Mouse (Mus musculus) embryonic fibroblast, embryonic 13.5 days (primary cell): Measurements from ENCODE around the gene Bnc2.

Source experiments
- CTCF ChIP-seq: IDR thresholded peaks from 2 replicates; pipeline ENCODE4 v1.5.1; 2011; ENCODE audit warnings: mild to moderate bottlenecking, control low read depth, low read length, moderate library complexity, borderline replicate concordance; ENCODE audit not compliant: insufficient read depth
- POLR2A ChIP-seq: IDR thresholded peaks from 2 replicates; pipeline ENCODE4 v1.6.1; 2011; ENCODE audit warnings: low read depth, mild to moderate bottlenecking, control low read depth, low read length, moderate library complexity

DNA sequence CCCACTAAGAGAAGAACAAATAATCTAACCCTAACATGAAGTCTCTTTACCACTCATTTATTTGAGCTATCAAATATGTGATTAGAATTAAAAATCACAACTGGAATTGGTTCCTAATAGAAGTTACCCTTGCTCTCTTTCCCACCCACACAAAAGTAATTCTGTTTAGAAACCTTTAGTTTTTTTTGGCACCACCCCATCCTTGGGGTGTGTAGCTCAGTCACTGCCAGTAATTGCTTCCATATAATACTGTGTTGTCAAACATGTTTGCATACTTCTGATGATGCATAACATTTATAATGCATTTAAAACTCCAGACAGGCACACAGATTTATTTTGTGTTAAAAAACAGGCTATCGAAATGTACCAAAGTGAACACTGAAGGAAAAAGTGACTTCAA is 96.8 kb downstream of the Bnc2 start:
- TF ChIP-seq CTCF (no peak), POLR2A (no peak)
